Mouse (Mus musculus) heart, adult 11 months (tissue): ENCODE measurements around the gene Pik3cd.
A peak's percentile ranks its signal among the peaks of the same experiment; 100 is the strongest.

ENCODE experiments used
- DNase-seq: peaks from one replicate; pipeline ENCODE4 v3.0.0; 2022

Pik3cd gene

DNA sequence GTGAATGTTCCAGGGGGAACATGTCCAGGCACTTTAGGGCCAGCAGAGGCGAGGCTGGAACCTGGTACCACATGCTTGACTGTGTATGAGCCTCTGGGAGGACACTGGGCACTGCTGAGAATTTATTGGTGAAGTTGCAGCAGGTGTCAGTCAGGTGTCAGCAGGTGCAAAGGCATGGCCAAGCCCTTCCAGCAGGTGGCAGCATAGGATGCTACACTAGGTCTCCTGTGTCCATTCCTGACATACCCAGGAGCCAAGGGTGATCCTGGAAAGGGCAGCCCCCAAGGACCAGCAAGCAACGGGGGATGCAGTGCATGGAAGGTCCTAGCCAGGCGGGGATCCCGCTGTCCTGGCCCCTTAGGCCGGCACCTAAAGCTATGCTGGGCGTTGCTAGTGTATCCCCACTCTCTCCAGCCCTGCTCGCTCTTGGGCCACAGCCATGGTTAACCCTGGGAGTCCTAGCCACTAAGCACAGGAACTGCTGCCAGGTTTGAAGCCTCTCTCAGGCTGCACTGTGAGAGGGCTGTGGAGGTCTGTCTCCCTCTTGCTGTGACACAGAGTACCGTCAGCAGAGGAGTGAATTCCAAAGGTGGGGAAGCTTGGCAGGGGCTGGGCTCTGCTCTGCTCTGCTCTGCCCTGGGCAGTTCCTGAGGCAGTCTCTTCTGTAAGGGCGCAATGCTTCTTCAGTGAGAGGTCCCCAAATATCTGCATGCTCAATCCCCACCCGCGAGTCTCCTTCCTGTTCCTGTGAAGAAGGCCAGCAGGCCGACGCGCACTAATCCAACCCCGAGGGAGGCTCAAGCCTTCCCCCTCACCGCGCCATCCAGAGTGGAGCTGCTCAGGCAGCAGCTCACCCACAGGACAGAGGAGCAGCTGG lies 21.7 kb upstream of the Pik3cd start:
- peak; percentile 95 for DNase-seq

DNA sequence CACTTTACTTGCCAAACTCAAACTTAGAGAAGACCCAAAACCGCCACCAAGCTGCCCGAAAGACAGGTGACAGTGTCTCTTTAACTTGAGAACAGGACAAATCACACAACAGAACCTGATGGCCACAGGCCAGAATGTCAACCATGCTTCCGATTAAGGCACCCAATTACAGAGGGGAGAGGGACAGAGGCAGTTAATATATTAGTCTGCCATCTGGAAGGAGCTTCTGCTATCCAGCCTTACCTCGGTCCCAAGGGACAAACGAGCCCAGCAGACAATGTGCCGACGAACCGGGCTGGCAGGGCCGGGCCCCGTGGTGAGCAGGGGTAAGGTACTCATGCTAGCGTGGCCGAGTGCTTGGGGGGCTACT lies 20.6 kb upstream of the Pik3cd start:
- DNase-seq, result no peak

DNA sequence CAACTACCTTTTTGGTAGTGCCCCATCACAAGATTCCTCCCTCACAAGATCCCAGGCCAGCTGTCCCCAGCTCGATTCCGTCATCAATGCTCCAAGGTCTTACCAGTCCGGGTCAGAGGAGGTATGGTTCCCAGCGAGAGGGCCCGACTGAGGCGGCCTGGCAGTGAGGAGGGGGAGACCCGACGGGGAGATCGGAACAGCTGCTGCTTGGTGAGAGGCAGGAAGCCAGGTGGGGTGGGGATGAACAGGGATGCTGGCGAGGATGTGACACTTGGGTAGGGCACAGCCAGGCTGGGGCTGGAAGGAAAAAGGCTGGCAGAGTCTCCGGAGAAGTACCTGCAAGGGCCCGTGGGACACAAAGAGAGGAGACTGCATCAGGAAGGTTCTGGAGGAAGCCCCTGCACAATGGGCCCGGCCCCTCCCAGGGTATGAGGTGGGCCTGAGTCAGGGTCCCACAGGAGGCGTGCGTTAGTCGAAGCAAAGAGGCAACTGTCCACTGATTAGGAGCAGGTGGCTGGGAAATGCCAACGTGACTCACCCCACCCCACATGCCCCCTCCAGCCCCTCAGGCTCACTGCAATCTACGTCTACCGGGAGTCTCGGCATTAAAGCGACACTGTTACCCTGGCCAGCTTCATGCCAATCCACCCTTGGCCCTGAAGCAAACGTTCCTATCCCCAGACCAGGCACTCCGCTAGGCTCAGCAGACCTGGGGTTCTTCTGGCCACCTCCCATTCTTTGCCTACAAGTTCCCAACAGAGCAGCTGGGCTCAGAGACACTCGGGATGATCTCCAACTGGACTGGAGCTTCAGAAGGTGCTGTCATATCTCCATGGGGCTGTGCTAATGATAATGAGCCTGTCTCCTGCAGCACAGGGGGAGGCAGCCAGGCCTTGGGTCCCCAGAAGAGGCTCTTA lies 20.0 kb upstream of the Pik3cd start:
- DNase-seq, result no peak

DNA sequence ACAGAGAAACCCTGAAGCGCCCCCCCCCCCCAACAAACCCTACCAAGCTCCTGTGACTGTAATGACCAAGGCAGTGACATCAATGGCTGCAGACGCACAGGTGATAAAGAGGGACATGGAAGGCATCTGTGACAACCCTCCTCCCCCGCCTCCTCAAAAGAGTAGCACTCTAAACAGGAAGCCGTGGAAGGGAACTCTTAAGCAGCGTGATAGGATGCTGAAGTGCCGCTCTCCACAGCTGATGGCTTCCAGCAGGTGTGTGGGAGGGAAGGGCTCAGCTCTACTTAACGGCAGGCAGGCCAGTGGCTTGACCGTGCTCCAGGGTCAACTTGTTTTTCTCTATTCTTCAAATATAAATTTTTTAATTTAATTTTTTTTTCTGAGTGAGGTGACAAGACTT lies 18.8 kb upstream of the Pik3cd start:
- DNase-seq, result no peak

DNA sequence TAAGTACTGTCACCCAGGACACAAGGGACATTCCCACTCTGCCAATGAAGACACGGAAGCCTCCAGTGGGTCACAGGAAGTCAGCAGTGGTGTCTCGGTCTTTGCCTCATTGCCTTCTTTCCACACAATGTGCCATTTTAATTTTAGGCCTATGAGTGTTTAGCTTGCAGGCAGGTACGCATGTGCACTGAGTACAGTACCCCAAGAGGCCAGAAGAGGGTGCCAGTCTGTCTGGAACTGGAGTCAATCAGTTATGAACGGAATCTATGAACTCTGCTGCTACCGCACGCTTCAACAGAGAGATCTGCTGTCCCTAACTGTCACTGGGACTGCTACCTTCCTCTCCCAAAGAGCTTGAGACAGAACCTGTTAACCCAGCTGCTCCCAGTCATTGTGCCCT lies 17.3 kb upstream of the Pik3cd start:
- DNase-seq, result no peak

DNA sequence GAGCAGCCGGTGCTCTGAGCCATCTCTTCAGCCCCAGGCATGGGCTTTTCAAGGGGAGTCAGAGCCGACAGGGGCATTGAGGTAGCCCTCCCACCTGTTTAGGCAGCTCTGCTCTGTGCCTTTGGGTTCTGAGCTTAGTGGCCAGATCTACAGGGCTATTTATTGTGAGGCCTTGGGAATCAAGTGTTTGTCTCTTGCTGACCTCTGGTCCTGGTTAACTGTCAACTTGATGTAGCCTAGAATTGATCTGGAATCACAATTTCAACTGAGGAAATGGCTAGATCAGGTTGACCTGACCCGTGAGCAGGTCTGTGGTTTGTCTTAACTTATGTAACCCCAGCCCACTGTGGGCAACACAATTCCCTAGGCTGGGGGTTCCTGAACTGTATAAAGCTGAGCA lies 12.2 kb upstream of the Pik3cd start:
- no peak for DNase-seq

DNA sequence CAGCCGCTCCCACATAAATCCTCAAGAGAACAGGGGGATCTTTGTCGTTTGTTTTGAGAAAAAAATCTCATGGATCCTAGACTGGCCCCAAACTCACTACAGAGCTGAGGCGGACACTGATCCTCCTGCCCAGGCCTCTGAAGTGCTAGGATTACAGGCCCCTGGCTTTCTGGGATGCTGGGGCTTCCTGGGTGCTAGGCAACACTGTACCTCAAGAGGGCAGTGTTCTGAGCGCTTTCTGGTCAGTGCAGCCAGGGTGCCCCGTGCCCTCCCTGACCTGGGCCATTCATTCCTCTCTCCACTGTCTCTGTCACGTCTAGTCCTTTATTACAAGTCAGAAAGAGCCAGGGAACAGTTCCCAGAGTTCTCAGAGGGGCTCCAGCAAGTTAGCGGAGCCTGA lies 9.6 kb upstream of the Pik3cd start:
- peak; percentile 93 for DNase-seq

DNA sequence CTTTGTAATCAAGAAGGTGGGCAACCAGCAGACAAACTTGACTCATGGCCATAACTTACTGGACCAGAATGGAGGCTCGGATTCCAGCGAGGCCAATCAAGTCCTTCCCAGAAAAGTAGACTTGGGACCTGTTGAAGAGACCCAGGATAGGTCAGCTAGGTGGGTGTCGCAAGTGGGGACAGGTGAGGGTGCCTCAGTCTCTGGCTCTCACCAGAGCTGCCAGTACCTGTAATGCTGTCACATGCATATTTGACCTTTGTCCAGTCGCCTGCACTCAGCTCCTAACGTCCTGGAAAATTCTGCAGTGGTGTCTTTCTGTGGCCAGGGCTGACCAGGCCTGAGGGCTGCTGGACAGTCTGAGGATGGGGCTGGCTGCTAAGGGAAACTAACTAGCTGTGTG lies 9.1 kb upstream of the Pik3cd start:
- DNase-seq, result no peak

DNA sequence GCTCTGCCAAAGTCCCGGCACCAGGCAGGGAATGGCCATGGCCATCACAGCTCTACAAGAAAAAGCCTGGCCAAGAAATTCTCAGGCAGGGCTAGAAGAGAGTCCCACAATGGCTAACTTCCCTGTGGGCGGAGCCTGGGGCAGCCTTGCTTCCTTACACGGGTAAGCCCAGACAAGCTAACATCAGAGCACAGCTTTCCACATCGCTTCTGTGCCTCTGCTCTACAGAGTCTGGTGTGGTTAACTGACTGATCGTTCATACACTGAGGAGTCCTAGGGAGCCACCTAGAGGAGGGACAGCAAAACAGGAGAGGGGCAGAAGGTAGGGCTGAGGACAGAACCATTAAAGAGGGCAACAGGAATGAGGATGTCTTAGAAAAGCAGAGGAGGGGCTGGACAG lies 8.1 kb upstream of the Pik3cd start:
- peak; percentile 99 for DNase-seq

DNA sequence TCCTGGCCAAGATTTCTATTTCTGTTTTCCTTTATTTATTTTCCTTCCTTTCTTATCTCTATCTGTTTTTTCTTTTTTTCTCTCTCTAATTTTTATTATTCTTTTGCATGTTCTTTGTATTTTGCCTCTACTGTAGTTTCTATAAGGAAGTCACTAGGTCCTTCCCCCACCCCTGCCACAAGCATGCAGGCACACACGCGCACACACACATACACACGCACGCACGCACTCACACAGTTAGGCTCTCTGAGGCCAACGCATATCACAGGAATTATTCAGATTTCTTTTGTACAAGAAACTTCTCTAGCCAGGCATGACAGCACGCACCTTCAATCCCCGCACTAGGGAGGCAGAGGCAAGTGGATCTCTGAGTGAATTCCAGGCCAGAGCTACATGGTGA lies 3.6 kb upstream of the Pik3cd start:
- peak; percentile 94 for DNase-seq

DNA sequence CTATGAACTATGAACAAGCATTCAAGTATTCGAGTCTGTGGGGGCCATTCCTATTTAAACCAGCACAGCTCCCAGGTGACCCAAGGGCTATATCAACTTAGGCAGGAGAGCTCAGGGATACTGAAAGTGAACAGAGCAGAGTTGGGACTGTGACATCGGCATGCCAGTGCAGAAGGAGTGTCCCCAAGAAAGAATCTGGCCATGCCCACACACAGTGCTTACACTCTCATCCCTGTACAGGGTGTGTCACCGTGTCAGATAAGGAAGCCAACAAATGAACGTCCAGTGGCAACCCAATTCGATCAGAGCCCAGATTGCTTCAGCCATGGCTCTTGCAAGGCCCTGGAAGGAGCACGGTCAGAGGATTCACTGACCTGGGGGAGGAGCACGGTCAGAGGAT lies 2.9 kb upstream of the Pik3cd start:
- DNase-seq, result no peak

DNA sequence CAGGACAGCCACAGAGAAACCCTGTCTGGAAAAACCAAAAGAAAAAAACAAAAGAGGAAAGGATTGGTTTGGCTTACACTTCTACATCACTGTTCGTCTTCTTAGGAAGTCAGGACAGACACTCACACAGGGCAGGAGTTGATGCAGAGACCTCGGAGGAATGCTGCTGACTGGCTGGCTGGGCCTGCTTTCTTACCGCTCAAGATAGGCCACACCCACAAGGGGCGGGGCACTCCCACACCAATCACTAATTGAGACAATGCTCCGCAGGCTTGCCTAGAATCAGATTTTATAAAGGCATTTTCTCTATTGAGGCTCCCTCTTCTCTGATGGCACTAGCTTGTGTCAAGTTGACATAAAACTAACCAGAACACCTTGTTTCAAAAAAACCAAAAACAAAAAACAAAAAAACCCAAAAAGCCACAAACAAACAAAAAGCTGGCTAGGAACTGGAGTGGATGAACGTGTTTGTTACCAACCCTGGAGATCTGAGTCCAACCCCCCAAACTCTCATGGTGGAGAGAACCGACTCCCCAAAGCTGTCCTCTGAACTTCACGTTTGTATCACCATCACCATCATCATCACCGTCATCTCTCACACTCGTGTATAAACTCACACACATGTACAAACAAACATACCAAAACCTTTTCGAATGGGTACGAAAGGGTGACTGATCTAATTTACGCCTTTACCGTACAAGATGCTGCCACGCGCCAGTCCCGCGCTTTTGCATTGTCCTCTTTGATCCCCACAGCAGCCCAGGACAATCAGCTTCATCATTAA lies 753 bp downstream of the Pik3cd start:
- DNase-seq, result peak; percentile 97

DNA sequence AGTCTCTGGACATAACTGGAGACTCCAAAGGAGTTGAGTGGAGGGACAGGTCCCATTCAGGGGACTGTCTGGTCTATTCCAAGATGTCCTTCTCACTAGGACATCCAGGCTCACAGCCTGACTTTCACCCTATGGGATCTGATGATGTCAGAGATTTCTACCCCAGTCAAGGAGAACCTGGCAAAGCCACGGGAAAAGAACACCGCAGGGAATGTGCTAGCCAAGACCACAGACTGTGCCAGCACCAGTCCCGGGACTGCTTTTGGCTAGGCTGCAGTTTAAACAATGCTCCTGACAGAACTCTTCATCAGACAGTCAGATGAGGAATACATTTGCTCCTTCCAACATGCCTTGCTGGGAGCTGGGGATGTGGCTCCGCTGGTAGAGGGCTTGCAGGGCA lies 2.4 kb downstream of the Pik3cd start:
- DNase-seq, result peak; percentile 93

DNA sequence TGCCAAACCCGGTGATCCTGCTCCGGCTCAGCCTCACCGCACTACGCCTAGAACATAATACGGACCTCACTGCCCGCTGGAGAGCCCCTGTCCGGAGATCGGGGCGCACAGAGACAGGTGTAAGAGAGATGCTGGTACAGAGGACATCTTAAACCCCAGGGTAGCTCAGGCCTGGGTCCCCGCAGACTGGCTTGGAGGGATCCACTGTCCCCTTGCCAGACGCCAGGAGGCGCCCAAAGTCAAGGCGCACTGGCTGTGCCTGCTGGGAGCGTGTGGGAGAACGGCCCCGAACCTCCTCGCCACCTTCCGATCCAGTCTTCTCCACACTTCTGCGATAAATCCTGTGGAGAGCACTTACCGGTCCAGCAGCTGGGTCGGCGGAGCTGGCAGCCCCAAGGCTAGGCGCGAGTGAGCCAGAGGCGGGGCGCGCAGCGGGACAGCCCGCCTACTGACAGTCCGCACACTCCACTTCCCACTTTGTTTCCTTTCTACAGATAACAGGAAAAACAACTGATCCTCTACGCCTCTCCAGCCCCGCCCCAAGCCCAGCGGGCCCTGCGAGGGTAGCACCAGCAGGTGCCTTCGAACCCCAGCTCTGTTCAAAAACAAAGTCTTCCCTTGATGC lies 4.1 kb downstream of the Pik3cd start:
- peak; percentile 98 for DNase-seq

DNA sequence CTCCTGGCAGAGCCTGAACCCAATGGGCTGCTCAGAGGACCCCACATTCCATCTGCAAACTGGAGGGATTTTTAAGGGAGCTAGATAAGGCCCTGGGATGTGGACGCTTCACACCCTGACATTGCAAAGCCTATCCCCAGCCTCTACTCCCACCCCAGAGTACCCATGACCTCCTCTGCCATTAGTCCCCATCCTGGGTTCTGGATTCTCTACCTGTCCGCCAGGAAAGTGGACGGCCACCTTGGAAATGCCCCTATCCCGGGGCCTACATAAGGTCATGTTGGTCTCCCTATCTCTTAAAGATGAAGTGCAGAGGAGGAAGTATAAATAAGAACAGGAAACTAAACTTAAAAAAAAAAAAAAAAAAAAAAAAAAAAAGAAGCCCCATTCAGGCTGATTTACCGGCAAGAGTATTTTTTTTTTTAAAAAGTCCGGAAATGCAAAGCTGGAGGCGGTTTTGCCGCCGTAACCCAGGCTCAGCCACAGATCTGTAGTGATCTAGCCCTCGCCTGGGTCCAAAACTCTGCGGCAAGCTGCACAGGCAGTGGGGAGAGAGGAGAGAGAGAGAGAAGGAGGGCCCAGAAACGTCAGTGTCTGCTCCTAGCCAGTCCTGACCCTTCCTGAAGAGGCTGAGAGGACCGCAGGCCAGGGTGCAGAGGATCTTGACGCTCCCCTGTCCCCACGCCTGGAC lies 4.7 kb downstream of the Pik3cd start:
- DNase-seq, result peak; percentile 97

DNA sequence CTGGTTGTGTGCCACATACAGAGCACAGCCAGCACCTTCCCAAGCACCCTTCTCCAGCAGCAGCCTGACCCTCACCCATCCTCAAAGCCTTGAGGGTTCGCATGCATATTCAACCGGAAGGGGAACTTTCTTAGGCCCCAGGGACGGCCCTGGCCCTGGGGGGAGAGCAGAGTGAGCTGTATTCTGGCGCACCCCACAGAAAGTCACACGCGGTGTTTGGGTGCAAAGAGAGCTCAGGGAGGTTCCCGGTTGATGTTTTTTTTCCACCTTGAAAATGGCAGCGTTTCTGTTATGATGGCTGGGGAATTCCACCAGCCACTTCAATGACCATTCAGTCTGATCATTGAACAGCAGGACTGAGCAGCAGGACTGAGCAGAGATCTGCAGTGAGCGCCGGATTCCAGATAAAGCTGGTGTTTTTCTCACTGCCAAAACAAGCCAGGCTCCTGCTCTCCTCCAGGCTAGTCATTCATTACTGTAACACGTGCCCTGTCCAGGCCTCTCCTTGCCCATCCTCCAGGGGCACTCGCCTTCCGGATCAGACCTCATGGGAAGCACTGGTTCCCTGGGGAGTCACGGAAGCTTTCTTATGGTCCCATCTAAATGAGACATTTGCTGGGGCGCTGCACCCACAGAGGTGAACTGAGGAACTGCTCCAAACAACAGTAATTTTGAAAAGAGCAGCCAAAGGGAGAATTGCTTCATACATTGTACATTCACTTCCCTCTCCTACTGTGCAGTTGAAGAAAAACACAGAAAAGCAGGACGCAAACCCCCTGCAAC lies 6.0 kb downstream of the Pik3cd start:
- DNase-seq, result peak; percentile 95

DNA sequence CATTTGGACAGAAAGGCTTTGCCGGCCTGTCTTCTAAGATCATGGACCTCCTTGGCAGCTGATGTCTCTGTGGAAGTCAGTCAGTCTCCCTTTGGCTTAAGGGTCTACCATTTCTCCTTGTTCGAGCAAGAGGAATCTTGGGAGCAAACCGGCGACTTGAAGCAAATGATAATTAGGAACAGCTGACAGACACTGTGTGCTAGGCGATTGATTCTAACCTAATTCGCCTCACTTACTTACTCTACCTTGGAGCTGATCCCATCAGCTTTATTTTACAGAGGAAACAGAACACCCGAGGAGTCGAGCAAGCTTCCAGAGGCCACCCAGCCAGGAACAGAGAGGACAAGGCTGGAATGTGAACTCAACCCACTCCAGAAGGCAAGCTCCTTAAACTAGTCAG lies 11.0 kb downstream of the Pik3cd start:
- no peak for DNase-seq

DNA sequence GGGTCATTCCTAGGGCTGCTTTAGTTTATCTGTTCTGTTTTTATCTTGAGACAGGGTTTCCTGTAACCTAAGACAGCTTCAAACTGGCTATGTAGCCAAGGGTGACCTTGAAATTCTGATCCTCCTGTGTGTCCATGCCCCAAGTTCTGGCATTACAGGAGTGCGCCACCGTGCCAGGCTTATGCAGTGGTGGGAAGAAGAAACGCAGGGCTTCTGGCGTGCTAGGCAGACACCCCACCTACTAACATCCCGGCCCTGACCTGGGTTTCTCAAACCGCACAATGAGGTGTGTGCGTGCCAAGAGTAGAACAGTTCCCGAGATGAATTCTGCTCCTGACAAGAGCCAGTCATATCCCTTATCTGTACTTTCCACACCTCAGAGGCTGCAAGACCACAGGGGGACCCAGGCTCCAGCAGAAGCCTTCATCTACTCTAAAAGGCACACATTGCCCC lies 11.5 kb downstream of the Pik3cd start:
- no peak for DNase-seq

DNA sequence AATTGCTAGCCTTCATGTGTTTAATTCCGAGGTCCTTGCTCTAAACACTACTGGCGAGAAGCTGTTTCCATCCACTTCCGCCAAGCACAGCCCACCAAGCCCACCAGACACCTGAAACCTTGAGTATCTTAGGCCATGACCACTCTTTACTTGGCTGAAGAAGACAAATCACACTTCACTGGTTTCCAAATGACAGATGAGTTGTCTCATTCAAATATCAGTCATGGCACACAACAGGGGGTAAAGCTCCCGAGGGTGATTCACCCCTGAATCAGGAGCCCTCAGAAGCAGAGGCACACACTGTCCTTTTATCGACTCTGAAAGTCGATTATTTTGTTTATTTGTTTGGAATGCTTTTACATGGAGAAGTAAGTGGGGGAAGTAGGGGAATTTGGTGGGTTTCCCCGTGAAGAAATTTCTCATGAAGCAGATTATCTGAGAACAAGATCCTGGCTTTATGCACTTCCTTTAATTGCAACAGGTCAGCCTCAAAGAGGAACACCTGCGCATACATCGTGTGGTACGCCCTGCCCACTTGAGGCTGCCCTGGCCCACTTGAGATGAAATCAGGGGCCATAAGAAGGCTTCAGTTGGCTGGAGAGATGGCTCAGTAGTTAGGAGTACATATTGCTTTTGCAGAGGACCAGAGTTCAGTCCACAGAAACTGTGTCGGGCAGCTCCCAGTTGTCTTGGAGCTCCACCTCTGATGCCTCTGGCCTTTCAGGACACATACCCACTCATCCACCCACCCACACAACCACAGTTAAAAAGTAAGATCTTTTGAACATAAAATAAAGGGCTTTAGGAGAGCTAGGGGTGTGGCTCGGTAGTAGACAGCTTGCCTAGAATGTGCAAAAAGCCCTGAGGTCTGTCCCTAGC lies 12.3 kb downstream of the Pik3cd start:
- DNase-seq, result peak; percentile 86

DNA sequence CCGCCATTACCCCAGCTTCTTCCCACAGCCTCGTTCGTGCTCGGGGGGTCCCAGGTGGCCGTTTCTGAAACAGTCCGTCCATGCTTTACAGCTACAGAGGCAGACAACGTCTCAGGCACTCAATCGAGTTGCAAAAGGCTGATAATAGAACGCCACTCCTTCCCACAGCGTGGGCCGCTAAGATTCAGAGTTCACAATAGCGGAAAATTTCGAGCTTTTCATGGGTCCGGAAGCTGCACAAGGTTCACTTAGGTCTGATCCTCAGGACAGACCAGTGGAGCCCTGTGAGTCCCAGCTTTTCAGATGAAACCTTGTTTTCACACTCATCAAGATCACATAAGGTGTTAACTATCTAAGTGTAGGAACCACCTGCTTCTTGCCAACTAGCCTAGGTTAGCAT lies 13.5 kb downstream of the Pik3cd start:
- DNase-seq, result no peak
